Mouse (Mus musculus) NIH3T3 (cell line): ENCODE measurements around the gene Zbtb46.
A peak's percentile ranks its signal among the peaks of the same experiment; 100 is the strongest.

ENCODE experiments used
- DNase-seq: peaks from one replicate; pipeline ENCODE4 v3.0.0-alpha.2; 2012; ENCODE audit warnings: low read depth

Gene Zbtb46

DNA sequence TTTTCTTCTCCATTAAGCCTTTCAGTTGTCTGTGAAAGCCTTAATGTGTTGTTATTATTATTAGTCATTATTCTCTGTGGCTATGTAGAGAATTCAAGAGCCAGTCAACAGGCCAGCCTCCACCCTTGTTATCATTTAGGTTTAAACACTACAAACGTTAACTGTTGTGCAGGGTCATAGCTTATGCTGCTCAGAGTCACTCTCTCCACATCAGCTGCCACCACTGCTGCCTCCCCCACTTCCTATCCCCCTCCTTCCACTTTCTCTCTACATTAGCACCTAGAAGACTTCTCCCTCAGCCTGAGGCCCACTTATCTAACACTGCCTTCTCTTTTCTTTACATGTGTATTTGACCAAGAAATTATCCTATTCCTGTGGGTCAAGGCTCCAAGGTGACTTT is 57.7 kb downstream of the Zbtb46 start:
- no peak for DNase-seq

GRCm38 (mm10) chr2:181397207-181397761 is 61.9 kb downstream of the Zbtb46 start:
- peak; percentile 34 for DNase-seq

DNA sequence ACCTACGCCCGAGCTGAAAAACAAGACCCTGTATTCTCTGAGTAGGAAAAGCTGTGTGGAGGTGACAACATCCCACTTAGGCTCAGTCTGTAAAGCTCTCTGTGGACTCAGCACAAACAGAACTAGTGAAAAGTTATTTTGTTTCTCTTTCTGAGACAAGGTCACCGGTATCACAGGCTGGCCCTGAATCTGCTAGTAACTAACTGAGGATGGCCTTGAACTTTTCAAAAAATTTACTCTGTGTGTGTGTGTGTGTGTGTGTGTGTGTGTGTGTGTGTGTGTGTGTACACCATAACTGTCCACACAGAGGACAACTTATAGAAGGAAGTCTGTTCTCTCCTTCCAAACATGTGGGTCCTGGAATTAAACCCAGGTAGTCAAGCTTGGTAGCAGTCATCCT is 65.1 kb downstream of the Zbtb46 start:
- no peak for DNase-seq

DNA sequence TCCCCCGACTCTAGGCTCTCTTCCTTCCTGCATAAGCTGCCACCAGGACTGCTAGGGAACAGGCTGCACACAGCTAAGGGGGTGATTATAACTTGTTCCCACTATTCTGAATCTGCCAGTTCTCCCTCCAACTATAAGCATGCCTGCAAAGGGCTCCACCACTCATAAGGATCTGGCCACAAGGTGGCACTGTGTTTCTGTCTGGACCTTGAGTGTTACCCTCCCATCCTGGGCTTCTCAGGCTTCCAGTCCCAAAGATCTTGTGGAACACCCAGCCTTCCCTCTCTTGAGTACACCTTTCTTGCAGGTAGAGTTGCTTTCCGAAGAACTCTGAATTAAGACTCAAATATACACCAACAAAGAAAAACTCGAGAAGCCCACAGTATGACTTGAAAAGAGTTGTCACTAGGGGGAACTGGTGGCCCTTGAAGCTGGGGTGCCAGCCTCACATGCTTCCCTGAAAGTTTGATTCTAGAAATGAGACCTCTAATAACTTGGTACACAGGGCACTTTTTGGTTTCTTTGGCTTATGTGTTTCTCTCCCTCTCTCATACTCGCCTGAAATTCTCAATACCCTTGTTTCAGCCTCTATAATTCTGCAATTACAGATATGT is 66.5 kb downstream of the Zbtb46 start:
- DNase-seq, result peak; percentile 95

GRCm38 (mm10) chr2:181391541-181391940 is 67.7 kb downstream of the Zbtb46 start:
- no peak for DNase-seq

GRCm38 (mm10) chr2:181391022-181391421 is 68.2 kb downstream of the Zbtb46 start:
- DNase-seq, result no peak

- no peak for DNase-seq
Measured at GRCm38 (mm10) chr2:181390136-181390870, 68.9 kb downstream of the Zbtb46 start.

DNA sequence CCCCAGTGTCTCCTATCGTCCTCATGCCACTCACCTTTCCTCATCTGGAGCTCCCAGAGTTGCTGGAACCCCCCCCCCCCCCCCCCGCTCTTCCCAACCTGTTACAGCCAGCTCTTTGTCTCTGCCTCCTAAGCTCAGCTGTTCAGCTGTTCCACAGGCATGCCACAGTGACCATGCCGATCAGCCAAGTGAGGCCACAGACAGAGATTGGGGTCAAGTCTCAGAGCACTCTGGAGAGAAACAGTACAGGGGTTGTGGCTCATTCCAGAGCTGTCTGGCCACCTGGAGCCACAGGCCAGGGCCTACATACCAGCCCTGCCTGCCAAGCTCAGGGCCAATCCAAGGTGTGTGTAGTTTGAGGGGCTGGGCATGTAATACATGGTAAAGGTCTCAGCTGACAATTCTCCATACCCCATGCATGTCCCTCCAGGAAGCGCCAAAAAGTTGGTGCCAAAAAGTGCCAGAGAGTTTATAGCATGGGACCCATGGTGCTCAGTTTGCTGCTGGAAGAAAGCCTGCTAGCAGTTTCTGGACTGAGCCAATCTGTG is 72.5 kb downstream of the Zbtb46 start:
- DNase-seq, result no peak

DNA sequence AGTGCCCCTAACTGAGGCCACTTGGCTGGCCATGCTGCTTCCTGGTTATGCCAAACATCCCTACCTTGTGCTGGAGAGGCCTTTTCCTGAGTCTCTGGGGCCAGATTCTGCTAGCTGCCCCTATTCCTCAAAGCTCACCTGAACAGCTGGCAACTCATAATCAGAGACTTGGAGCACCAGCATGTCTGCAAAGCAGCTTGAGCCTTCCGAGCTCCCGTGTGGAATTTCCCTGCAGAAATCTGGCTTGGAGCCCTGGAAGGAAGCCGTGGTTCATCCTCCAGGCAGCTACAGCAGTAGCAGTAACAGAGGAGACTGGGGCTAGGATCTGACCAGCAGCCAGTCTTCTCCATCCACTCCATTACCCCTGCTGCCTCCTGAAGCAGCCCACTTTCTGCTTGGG is 73.3 kb downstream of the Zbtb46 start:
- DNase-seq, result peak; percentile 40

GRCm38 (mm10) chr2:181384919-181385391 is 74.3 kb downstream of the Zbtb46 start:
- DNase-seq, result peak; percentile 55

GRCm38 (mm10) chr2:181384463-181384862 is 74.8 kb downstream of the Zbtb46 start:
- no peak for DNase-seq

DNA sequence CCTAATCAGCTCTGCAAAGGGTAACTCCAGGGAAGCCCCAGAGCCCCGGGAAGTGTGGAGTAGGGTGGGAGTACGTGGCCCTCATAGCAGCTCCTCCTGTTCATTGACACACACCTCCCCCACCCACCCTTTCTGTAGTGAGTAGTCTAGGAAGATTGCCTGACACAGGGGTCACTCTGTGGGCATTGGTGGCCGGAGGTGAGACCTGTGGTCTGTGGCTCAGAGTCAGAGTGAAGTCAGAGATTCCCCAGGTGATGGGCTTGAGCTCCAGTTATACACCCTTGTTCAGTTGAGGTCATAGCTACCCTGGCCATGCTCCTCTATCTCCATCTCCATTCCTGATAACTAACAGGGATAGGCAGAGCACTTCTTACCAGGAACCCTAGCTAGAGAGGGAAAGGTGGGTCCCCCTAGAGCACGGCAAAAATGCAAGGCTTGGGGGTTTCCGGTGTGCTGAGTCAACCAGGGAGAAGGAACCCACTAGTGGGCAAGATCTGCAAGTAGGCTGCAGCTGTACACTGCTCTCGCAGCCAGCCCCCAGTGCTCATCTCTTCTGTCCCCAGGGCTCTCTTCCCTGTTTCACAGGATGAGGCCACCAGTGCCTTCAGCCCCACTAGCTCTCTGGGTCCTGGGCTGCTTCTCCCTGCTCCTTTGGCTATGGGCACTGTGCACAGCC is 77.5 kb downstream of the Zbtb46 start:
- no peak for DNase-seq

DNA sequence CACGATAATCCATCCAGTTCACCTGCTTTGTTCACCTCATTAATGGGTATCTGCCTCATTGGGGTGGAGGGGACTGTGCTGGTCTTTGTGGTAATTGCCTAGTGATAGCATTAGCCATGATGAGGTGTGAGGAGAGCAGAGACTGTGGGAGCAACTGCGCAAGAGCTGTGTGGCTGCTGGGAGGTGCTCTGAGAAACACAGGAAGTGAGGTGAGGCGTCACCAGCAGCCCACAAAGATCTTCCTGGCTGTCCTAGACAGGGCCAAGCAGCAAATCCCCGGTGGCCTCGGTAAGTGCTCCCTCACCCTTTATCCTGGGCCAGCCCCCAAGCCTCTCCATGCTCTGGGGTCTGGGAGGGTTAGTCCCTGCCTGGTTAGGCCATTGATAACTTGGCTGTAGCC is 78.1 kb downstream of the Zbtb46 start:
- DNase-seq, result no peak

- DNase-seq, result no peak
Measured at GRCm38 (mm10) chr2:181380251-181380650, 79.0 kb downstream of the Zbtb46 start.

DNA sequence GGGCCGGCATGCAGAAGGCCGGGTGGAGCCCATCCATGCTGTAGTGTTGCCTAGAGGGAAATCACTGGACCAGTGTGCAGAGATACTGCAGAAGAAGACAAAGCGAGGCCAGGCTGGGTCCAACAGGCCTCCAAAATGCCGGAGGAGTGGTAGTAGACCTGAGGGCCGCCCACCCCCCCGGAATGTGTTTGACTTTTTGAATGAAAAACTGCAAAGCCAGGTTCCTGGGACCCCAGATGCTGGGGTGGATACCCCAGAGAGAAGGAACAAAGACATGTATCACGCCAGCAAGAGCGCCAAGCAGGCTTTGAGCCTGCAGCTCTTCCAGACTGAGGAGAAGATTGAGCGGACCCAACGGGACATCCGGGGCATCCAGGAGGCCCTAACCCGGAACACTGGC is 79.4 kb downstream of the Zbtb46 start, which contains the start of gene Lime1:
Gene Lime1 (plus strand): TSS at position 301 of the 400 bp plus-strand sequence.
- DNase-seq, result no peak

- peak; percentile 9 for DNase-seq
Measured at GRCm38 (mm10) chr2:181378701-181379100, 80.5 kb downstream of the Zbtb46 start.

DNA sequence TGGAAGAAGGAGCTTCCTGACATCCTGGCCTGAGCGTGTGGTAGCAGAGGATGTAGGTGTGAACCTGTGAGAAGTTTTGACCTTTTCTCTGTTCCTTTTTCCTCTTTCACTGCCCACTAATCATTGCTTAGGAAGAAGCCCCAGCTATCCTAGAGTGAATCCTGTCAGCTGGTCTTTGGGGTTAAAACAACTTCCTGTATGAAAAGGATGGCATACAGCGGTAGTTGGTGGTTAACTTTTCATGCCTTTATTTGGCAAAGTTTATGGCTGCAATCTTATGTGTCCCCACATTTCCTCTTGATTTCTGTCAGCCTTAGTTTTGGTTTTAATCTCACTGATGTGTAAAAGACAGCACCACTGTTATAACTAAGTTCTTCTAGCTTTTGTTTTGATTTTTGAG is 82.0 kb downstream of the Zbtb46 start:
- no peak for DNase-seq

- peak; percentile 68 for DNase-seq
Measured at GRCm38 (mm10) chr2:181375787-181376186, 83.4 kb downstream of the Zbtb46 start.

- DNase-seq, result peak; percentile 31
Measured at GRCm38 (mm10) chr2:181370001-181370400, 89.2 kb downstream of the Zbtb46 start.

DNA sequence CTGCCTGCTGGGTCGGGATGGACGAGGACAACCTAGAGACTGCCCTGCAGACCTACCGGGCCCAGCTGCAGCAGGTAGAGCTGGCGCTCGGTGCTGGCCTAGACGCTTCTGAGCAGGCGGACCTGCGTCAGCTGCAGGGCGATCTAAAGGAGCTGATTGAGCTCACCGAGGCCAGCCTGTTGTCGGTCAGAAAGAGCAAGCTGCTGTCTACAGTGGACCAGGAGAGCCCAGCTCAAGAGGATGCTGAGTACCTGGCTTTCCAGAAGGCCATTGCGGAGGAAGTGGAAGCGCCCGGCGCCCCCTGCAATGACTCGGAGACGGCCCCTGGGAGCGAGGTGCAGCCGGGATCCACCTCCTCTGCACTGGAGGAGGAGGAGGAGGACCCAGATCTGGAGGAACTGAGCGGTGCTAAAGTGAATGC is 93.6 kb downstream of the Zbtb46 start:
- DNase-seq, result no peak

GRCm38 (mm10) chr2:181364860-181365596 is 94.2 kb downstream of the Zbtb46 start, which contains the start of the genes Zgpat and Arfrp1:
TSS of gene Zgpat (plus strand) at chr2:181364928.
TSS of gene Arfrp1 (minus strand) at chr2:181365404.
- DNase-seq, result peak; percentile 91
